Mouse (Mus musculus): ENCODE measurements around the gene Rcl1.

- TF ChIP-seq GATA1 (IDR thresholded peaks at IDR 0.05; ENCODE audit: borderline replicate concordance, low read length) (no peak), FLI1 (IDR thresholded peaks at IDR 0.05; ENCODE audit: low read length) (no peak)
Measured at GRCm38 (mm10) chr19:29066981-29067471, 34.1 kb upstream of the Rcl1 start.

Measured in megakaryocyte, embryonic 14.5 days (primary cell).